Mouse (Mus musculus) myocyte (in vitro differentiated cells): ENCODE data around the gene Gm9964.

Experiments
- CEBPB ChIP-seq: IDR thresholded peaks from 2 replicates; pipeline ENCODE4 v1.6.1; 2011; ENCODE audit warnings: mild to moderate bottlenecking, moderate library complexity; ENCODE audit not compliant: poor library complexity, insufficient read depth, severe bottlenecking
- MAX ChIP-seq: IDR thresholded peaks from one replicate; pipeline ENCODE4 v1.6.1; 2011; ENCODE audit warnings: low read depth, mild to moderate bottlenecking, control low read depth
- MYOG ChIP-seq, 3 experiments: IDR thresholded peaks; one replicate each; pipeline ENCODE4 v1.6.1; 2011; ENCODE audit warnings: control low read depth in 2 of 3, low read depth in 2 of 3, mild to moderate bottlenecking in 2 of 3; ENCODE audit not compliant: insufficient read length in 2 of 3, control insufficient read depth in 1 of 3, insufficient read depth in 1 of 3
- POLR2A ChIP-seq: IDR thresholded peaks from one replicate; pipeline ENCODE4 v1.6.1; 2011; ENCODE audit warnings: low read depth, mild to moderate bottlenecking, control low read depth, moderate library complexity; ENCODE audit not compliant: insufficient read length
- USF1 ChIP-seq: IDR thresholded peaks from one replicate; pipeline ENCODE4 v1.6.1; 2011; ENCODE audit warnings: low read depth, mild to moderate bottlenecking, control low read depth, moderate library complexity

DNA sequence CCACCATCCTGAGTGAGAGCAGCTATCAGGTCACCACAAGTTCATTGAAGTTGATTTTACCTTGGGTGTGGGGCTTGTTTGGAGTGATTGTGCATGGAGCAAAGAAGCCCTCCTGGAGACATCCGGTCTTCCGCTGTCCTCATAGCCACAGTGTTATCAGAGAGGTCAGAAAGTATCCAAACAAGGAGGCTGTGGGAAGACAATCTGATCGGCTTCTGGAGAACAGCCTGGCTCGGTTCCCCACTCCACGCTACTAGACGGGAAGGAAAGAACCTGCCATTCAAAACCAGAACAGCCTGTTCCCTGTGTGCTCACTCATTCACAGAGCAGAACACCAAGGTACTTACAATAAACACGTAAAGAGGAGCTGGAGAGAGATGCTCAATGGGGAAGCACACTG, 23.1 kb upstream of the Gm9964 start:
- no peak for TF ChIP-seq CEBPB
- no peak for TF ChIP-seq POLR2A
- no peak for TF ChIP-seq MAX
- no peak for TF ChIP-seq MYOG (IDR thresholded peaks at IDR 0.05; ENCODE audit: control insufficient read depth in 1 of 3, insufficient read depth in 1 of 3, insufficient read length in 2 of 3, low read depth in 2 of 3)
- no peak for TF ChIP-seq USF1
